19 mouse cellular contexts compared by ENCODE assay signal in genomic region chr14:103058998-103059397, GRCm38 (mm10). TPM values are rescaled to one million over a fixed set of nuclear protein-coding genes. Genes with fewer than 3 reads are reported as not detected.
A peak's percentile ranks its signal among the peaks of the same experiment; 100 is the strongest.
DNase-seq lines count a peak whose midpoint lies in the region; ATAC-seq and TF ChIP-seq lines count a peak whose summit lies in the region.
"Had no signal": no experiment of that assay in that cellular context is flagged by ENCODE, and none has a peak within 500 bp of the region (broad histone marks: within the 10 kb centered on the region; RNA-seq: fewer than 3 reads in every experiment).

No protein-coding gene starts in this region.

- no peak overlapping the region for H3K4me2 ChIP-seq in midbrain, embryonic 11.5 days
- no peak overlapping the region for H3K4me2 ChIP-seq in midbrain, postnatal 0 days (ENCODE audit: low read depth, low read length, poor library complexity, severe bottlenecking)
- H3K4me2 ChIP-seq in lung, postnatal 0 days (replicated peaks; ENCODE audit: low read depth, low read length) = no peak overlapping the region
- H3K4me2 ChIP-seq: embryonic facial prominence, embryonic 15.5 days; hindbrain, embryonic 15.5 days; stomach, embryonic 15.5 days had no signal

- no peaks in the 10 kb centered on the region for H3K27me3 ChIP-seq in midbrain, embryonic 11.5 days (ENCODE audit: control insufficient read depth, insufficient read depth, low read length)
- no peaks in the 10 kb centered on the region for H3K27me3 ChIP-seq in midbrain, postnatal 0 days (ENCODE audit: insufficient read depth, low read length)
- H3K27me3 ChIP-seq in lung, postnatal 0 days (replicated peaks; ENCODE audit: insufficient read depth, low read length) = no peaks in the 10 kb centered on the region
- H3K27me3 ChIP-seq in limb, embryonic 10.5 days (ENCODE audit: low read depth, poor library complexity, severe bottlenecking) = no peaks in the 10 kb centered on the region
- H3K27me3 ChIP-seq: embryonic facial prominence, embryonic 15.5 days; hindbrain, embryonic 15.5 days; stomach, embryonic 15.5 days had no signal

- no peak overlapping the region for H3K27ac ChIP-seq in midbrain, embryonic 11.5 days (ENCODE audit: low read depth, low read length)
- no peak overlapping the region for H3K27ac ChIP-seq in midbrain, postnatal 0 days (ENCODE audit: low read depth, low read length)
- H3K27ac ChIP-seq in lung, postnatal 0 days (ENCODE audit: low read length) = no peak overlapping the region
- no peak overlapping the region for H3K27ac ChIP-seq in limb, embryonic 10.5 days
- H3K27ac ChIP-seq: embryonic facial prominence, embryonic 15.5 days; hindbrain, embryonic 15.5 days; stomach, embryonic 15.5 days had no signal

- TF ChIP-seq CTCF in midbrain, postnatal 0 days (IDR thresholded peaks at IDR 0.05) = no peak
- TF ChIP-seq CTCF in lung, postnatal 0 days (IDR thresholded peaks at IDR 0.05) = no peak

- no peaks in the 10 kb centered on the region for H3K4me1 ChIP-seq in midbrain, embryonic 11.5 days (ENCODE audit: control insufficient read depth, insufficient read depth, low read length)
- no peaks in the 10 kb centered on the region for H3K4me1 ChIP-seq in midbrain, postnatal 0 days (ENCODE audit: insufficient read depth, low read length)
- no peaks in the 10 kb centered on the region for H3K4me1 ChIP-seq in lung, postnatal 0 days (ENCODE audit: insufficient read depth, low read depth, low read length)
- 0 out of 2 replicates have a peak, but pooled peaks cover 3% of the 10 kb centered on the region for H3K4me1 ChIP-seq in limb, embryonic 10.5 days
- H3K4me1 ChIP-seq: embryonic facial prominence, embryonic 15.5 days; hindbrain, embryonic 15.5 days; stomach, embryonic 15.5 days had no signal

- no peak for ATAC-seq in midbrain, embryonic 11.5 days (ENCODE audit: low FRiP score)
- ATAC-seq in midbrain, postnatal 0 days (ENCODE audit: low FRiP score) = no peak
- peak; percentile 93 to 98 for ATAC-seq in hematopoietic stem cell, adult 5-6 weeks (replicated peaks in 1 of 2; ENCODE audit: insufficient read depth in 1 of 2, low FRiP score in 2 of 2, low TSS enrichment in 1 of 2, low read depth in 1 of 2, poor library complexity in 2 of 2, severe bottlenecking in 2 of 2)
- peak; percentile 97 for ATAC-seq in lung, postnatal 0 days
- ATAC-seq: forebrain, embryonic 14.5 days had no signal

- no peaks in the 10 kb centered on the region for H3K9me3 ChIP-seq in midbrain, embryonic 11.5 days (ENCODE audit: control insufficient read depth, low read length)
- no peaks in the 10 kb centered on the region for H3K9me3 ChIP-seq in midbrain, postnatal 0 days (ENCODE audit: low read length)
- no peaks in the 10 kb centered on the region for H3K9me3 ChIP-seq in lung, postnatal 0 days (ENCODE audit: low read length)
- no peaks in the 10 kb centered on the region for H3K9me3 ChIP-seq in limb, embryonic 10.5 days (replicated peaks)
- H3K9me3 ChIP-seq: embryonic facial prominence, embryonic 15.5 days; hindbrain, embryonic 15.5 days; stomach, embryonic 15.5 days had no signal

- TF ChIP-seq EP300 in lung, postnatal 0 days (IDR thresholded peaks at IDR 0.05) = peak; percentile 72

- peak; percentile 21 for DNase-seq in midbrain, embryonic 11.5 days (ENCODE audit: low spot score, missing footprints)
- DNase-seq in midbrain, postnatal 0 days (ENCODE audit: low spot score) = no peak
- DNase-seq in lung, postnatal 0 days (ENCODE audit: low spot score) = peak; percentile 93
- DNase-seq in monocyte, adult 2 months (ENCODE audit: low read depth in 1 of 2, low spot score in 2 of 2) = peak; percentile 76 to 77
- no peak for DNase-seq in right cerebral cortex, adult 18-20 months
- DNase-seq in limb, embryonic 10.5 days (ENCODE audit: low spot score) = no peak
- no peak for DNase-seq in kidney, postnatal 10 days
- DNase-seq: adrenal gland, adult 8-10 months; gastrocnemius, postnatal 36 days; right cerebral cortex, postnatal 25 days; thymus, postnatal 25 days had no signal

- no peak overlapping the region for H3K9ac ChIP-seq in midbrain, embryonic 11.5 days (ENCODE audit: low read length)
- no peak overlapping the region for H3K9ac ChIP-seq in midbrain, postnatal 0 days (replicated peaks; ENCODE audit: low read length, poor library complexity, severe bottlenecking)
- no peak overlapping the region for H3K9ac ChIP-seq in lung, postnatal 0 days (replicated peaks; ENCODE audit: low read depth)
- H3K9ac ChIP-seq: embryonic facial prominence, embryonic 15.5 days; hindbrain, embryonic 15.5 days; stomach, embryonic 15.5 days had no signal

- no peak overlapping the region for H3K4me3 ChIP-seq in midbrain, embryonic 11.5 days (ENCODE audit: low read depth, low read length)
- H3K4me3 ChIP-seq in midbrain, postnatal 0 days (ENCODE audit: low read depth, low read length) = no peak overlapping the region
- no peak overlapping the region for H3K4me3 ChIP-seq in lung, postnatal 0 days (ENCODE audit: low read depth, low read length)
- no peak overlapping the region for H3K4me3 ChIP-seq in limb, embryonic 10.5 days
- H3K4me3 ChIP-seq: embryonic facial prominence, embryonic 15.5 days; hindbrain, embryonic 15.5 days; stomach, embryonic 15.5 days had no signal

- H3K36me3 ChIP-seq in midbrain, embryonic 11.5 days (ENCODE audit: control insufficient read depth, insufficient read depth, low read length) = no peaks in the 10 kb centered on the region
- no peaks in the 10 kb centered on the region for H3K36me3 ChIP-seq in midbrain, postnatal 0 days (ENCODE audit: insufficient read depth, low read length)
- no peaks in the 10 kb centered on the region for H3K36me3 ChIP-seq in lung, postnatal 0 days (ENCODE audit: insufficient read depth, low read length)
- H3K36me3 ChIP-seq in limb, embryonic 10.5 days = no peaks in the 10 kb centered on the region
- H3K36me3 ChIP-seq: embryonic facial prominence, embryonic 15.5 days; hindbrain, embryonic 15.5 days; stomach, embryonic 15.5 days had no signal

- WGBS in midbrain, embryonic 11.5 days = 81% methylated on average over 1 of the region's 1 CpGs
- WGBS in midbrain, postnatal 0 days = 74% methylated on average over 1 of the region's 1 CpGs
- WGBS in lung, postnatal 0 days = 24% methylated on average over 1 of the region's 1 CpGs
- 74% methylated on average over 1 of the region's 1 CpGs for whole genome bisulfite sequencing in limb, embryonic 10.5 days

RNA-seq across cellular contexts. Expression of gene Cln5, which starts 11.0 kb away (rescaled TPM):
- 27.1 and 30.4 TPM in 2 replicates for polyA plus RNA-seq in midbrain, embryonic 11.5 days (2014; fragmentation: Nextera tagmentation; extraction: Ambion mirVana)
- total RNA-seq in midbrain, postnatal 0 days (2014; rRNA removed) = 7.8 and 10.4 TPM in 2 replicates
- polyA plus RNA-seq in midbrain, postnatal 0 days (2015; fragmentation: Nextera tagmentation; extraction: Ambion mirVana) = 10.6 and 11.5 TPM in 2 replicates
- 44.9 and 47.3 TPM in 2 replicates for total RNA-seq in hematopoietic stem cell, adult 5-6 weeks (2017)
- polyA plus RNA-seq in lung, postnatal 0 days (2015; fragmentation: Nextera tagmentation; extraction: Ambion mirVana) = 37.7 and 41.9 TPM in 2 replicates
- 22.3 and 26.5 TPM in 2 replicates for polyA plus RNA-seq in limb, embryonic 10.5 days (2016; fragmentation: Nextera tagmentation; extraction: Ambion mirVana)

RNA-seq across cellular contexts. Expression of gene Acod1, which starts 12.2 kb away (rescaled TPM):
- polyA plus RNA-seq in midbrain, embryonic 11.5 days (2014; fragmentation: Nextera tagmentation; extraction: Ambion mirVana) = not detected in 2 replicates
- not detected in 2 replicates for total RNA-seq in midbrain, postnatal 0 days (2014; rRNA removed)
- not detected in 2 replicates for polyA plus RNA-seq in midbrain, postnatal 0 days (2015; fragmentation: Nextera tagmentation; extraction: Ambion mirVana)
- 0.19 and 1.4 TPM in 2 replicates for total RNA-seq in hematopoietic stem cell, adult 5-6 weeks (2017)
- 0.11 and 0.43 TPM in 2 replicates for polyA plus RNA-seq in lung, postnatal 0 days (2015; fragmentation: Nextera tagmentation; extraction: Ambion mirVana)
- polyA plus RNA-seq in limb, embryonic 10.5 days (2016; fragmentation: Nextera tagmentation; extraction: Ambion mirVana) = not detected in 2 replicates
- total RNA-seq: gastrocnemius, postnatal 36 days; layer of hippocampus, postnatal 14 days had no signal
- polyA plus RNA-seq: embryonic facial prominence, embryonic 15.5 days; forebrain, embryonic 14.5 days; heart, embryonic 16.5 days; hindbrain, embryonic 15.5 days; kidney, embryonic 14.5 days had no signal

RNA-seq across cellular contexts. Expression of gene Fbxl3, which starts 40.4 kb away (rescaled TPM):
- 26.5 and 27.3 TPM in 2 replicates for polyA plus RNA-seq in midbrain, embryonic 11.5 days (2014; fragmentation: Nextera tagmentation; extraction: Ambion mirVana)
- 64.5 and 67.9 TPM in 2 replicates for total RNA-seq in midbrain, postnatal 0 days (2014; rRNA removed)
- 20.2 and 22.5 TPM in 2 replicates for polyA plus RNA-seq in midbrain, postnatal 0 days (2015; fragmentation: Nextera tagmentation; extraction: Ambion mirVana)
- total RNA-seq in hematopoietic stem cell, adult 5-6 weeks (2017) = 96.4 and 144 TPM in 2 replicates
- 31.6 and 35.4 TPM in 2 replicates for polyA plus RNA-seq in lung, postnatal 0 days (2015; fragmentation: Nextera tagmentation; extraction: Ambion mirVana)
- polyA plus RNA-seq in limb, embryonic 10.5 days (2016; fragmentation: Nextera tagmentation; extraction: Ambion mirVana) = 11.8 and 16.2 TPM in 2 replicates

Comparison
In these comparisons a context has a peak if more than half of its experiments do, and no peak if none do; other contexts are left out.
1. DNase-seq: peak in midbrain, embryonic 11.5 days (single experiment), lung, postnatal 0 days (single experiment) and monocyte, adult 2 months (2 of 2); none in midbrain, postnatal 0 days (single experiment), right cerebral cortex, adult 18-20 months (single experiment), limb, embryonic 10.5 days (single experiment) and kidney, postnatal 10 days (single experiment).
2. ATAC-seq: peak in hematopoietic stem cell, adult 5-6 weeks (2 of 2) and lung, postnatal 0 days (single experiment); none in midbrain, embryonic 11.5 days (single experiment) and midbrain, postnatal 0 days (single experiment).